In genomic region chr14:12388192-12388795, GRCm38 (mm10) we compare ENCODE assay signal across 16 mouse cellular contexts. TPM values are rescaled to one million over a fixed set of nuclear protein-coding genes. Genes with fewer than 3 reads are reported as not detected.
A peak's percentile ranks its signal among the peaks of the same experiment; 100 is the strongest.
DNase-seq lines count a peak whose midpoint lies in the region; ATAC-seq lines count a peak whose summit lies in the region.
"Had no signal": no experiment of that assay in that cellular context is flagged by ENCODE, and none has a peak within 500 bp of the region (broad histone marks: within the 10 kb centered on the region; RNA-seq: fewer than 3 reads in every experiment).

No protein-coding gene starts in this region.

- H3K36me3 ChIP-seq in forebrain, embryonic 16.5 days (ENCODE audit: control insufficient read depth, insufficient read depth), result no peaks in the 10 kb centered on the region
- H3K36me3 ChIP-seq in midbrain, embryonic 12.5 days, result no peaks in the 10 kb centered on the region
- H3K36me3 ChIP-seq in intestine, embryonic 16.5 days (ENCODE audit: control insufficient read depth, insufficient read depth, low read length), result no peaks in the 10 kb centered on the region
- H3K36me3 ChIP-seq: heart, embryonic 10.5 days; limb, embryonic 15.5 days had no signal

- 0 out of 2 replicates have a peak overlapping the region, but pooled peaks have one; percentile 5 for H3K9ac ChIP-seq in forebrain, embryonic 16.5 days (replicated peaks; ENCODE audit: low read depth, low read length)
- H3K9ac ChIP-seq in midbrain, embryonic 12.5 days (replicated peaks), result no peak overlapping the region
- no peak overlapping the region for H3K9ac ChIP-seq in intestine, embryonic 16.5 days (ENCODE audit: low read depth, low read length)
- H3K9ac ChIP-seq: limb, embryonic 15.5 days had no signal

- ATAC-seq in forebrain, embryonic 16.5 days, result peak; percentile 30; the same call in 1 of the 2 replicates
- ATAC-seq in midbrain, embryonic 12.5 days (ENCODE audit: low FRiP score, low read depth), result peak; percentile 48
- ATAC-seq in intestine, embryonic 16.5 days, result no peak

- no peak overlapping the region for H3K4me3 ChIP-seq in forebrain, embryonic 16.5 days (replicated peaks; ENCODE audit: low read length)
- no peak overlapping the region for H3K4me3 ChIP-seq in midbrain, embryonic 12.5 days
- H3K4me3 ChIP-seq in intestine, embryonic 16.5 days (ENCODE audit: low read length), result no peak overlapping the region
- H3K4me3 ChIP-seq: erythroblast, embryonic 14.5 days; heart, embryonic 10.5 days; limb, embryonic 15.5 days had no signal

- no peak overlapping the region for H3K4me2 ChIP-seq in forebrain, embryonic 16.5 days (ENCODE audit: low read length)
- H3K4me2 ChIP-seq in midbrain, embryonic 12.5 days (replicated peaks), result no peak overlapping the region
- H3K4me2 ChIP-seq in intestine, embryonic 16.5 days (ENCODE audit: low read depth, low read length), result no peak overlapping the region
- H3K4me2 ChIP-seq: limb, embryonic 15.5 days had no signal

- no peaks in the 10 kb centered on the region for H3K9me3 ChIP-seq in forebrain, embryonic 16.5 days (ENCODE audit: control insufficient read depth, low read length)
- H3K9me3 ChIP-seq in midbrain, embryonic 12.5 days, result no peaks in the 10 kb centered on the region
- H3K9me3 ChIP-seq in intestine, embryonic 16.5 days (ENCODE audit: control insufficient read depth, low read length), result no peaks in the 10 kb centered on the region
- H3K9me3 ChIP-seq: heart, embryonic 10.5 days; limb, embryonic 15.5 days had no signal

- DNase-seq in Muller cell, postnatal 12 days (ENCODE audit: inconsistent ontology term), result peak; percentile 55
- DNase-seq in embryo, embryonic 10.5 days (ENCODE audit: low spot score), result peak; percentile 76
- no peak for DNase-seq in spleen, postnatal 4 days (ENCODE audit: low spot score in 2 of 2)
- DNase-seq in layer of hippocampus, adult 9-11 months, result no peak
- no peak for DNase-seq in testis, postnatal 14 days (ENCODE audit: low spot score)
- DNase-seq: gastrocnemius, postnatal 14 days had no signal

- H3K4me1 ChIP-seq in forebrain, embryonic 16.5 days (replicated peaks; ENCODE audit: control insufficient read depth, insufficient read depth, low read length), result peaks cover 55% of the 10 kb centered on the region
- peaks cover 57% of the 10 kb centered on the region for H3K4me1 ChIP-seq in midbrain, embryonic 12.5 days
- H3K4me1 ChIP-seq in intestine, embryonic 16.5 days (ENCODE audit: control insufficient read depth, insufficient read depth, low read length), result no peaks in the 10 kb centered on the region
- H3K4me1 ChIP-seq: heart, embryonic 10.5 days had no signal

- H3K27ac ChIP-seq in forebrain, embryonic 16.5 days (ENCODE audit: low read length), result peak overlapping the region; percentile 62
- no peak overlapping the region for H3K27ac ChIP-seq in midbrain, embryonic 12.5 days (replicated peaks)
- H3K27ac ChIP-seq in intestine, embryonic 16.5 days (ENCODE audit: low read length), result no peak overlapping the region
- H3K27ac ChIP-seq: heart, embryonic 10.5 days; kidney, postnatal 0 days; limb, embryonic 15.5 days had no signal

- 9% methylated on average over 4 of the region's 4 CpGs for WGBS in forebrain, embryonic 16.5 days
- 14% methylated on average over 4 of the region's 4 CpGs for WGBS in midbrain, embryonic 12.5 days
- WGBS in intestine, embryonic 16.5 days, result 37% methylated on average over 4 of the region's 4 CpGs

- H3K27me3 ChIP-seq in forebrain, embryonic 16.5 days (replicated peaks; ENCODE audit: control insufficient read depth, insufficient read depth, low read length), result 0 out of 2 replicates have a peak, but pooled peaks cover 4% of the 10 kb centered on the region
- peaks cover 94% of the 10 kb centered on the region for H3K27me3 ChIP-seq in midbrain, embryonic 12.5 days
- H3K27me3 ChIP-seq in intestine, embryonic 16.5 days (replicated peaks; ENCODE audit: control insufficient read depth, insufficient read depth, low read length), result no peaks in the 10 kb centered on the region

RNA-seq across cellular contexts. Expression of gene Fezf2, which starts 40.3 kb away (rescaled TPM):
- polyA plus RNA-seq in forebrain, embryonic 16.5 days (2015; fragmentation: Nextera tagmentation; extraction: Ambion mirVana), result 85.1 and 93.0 TPM in 2 replicates
- polyA plus RNA-seq in midbrain, embryonic 12.5 days (2016; fragmentation: Nextera tagmentation; extraction: Ambion mirVana), result 2.9 and 7.7 TPM in 2 replicates
- polyA plus RNA-seq in intestine, embryonic 16.5 days (2015; fragmentation: Nextera tagmentation; extraction: Ambion mirVana), result not detected in 2 replicates
- polyA plus RNA-seq: erythroblast, embryonic 14.5 days; heart, embryonic 10.5 days; kidney, postnatal 0 days; limb, embryonic 15.5 days; lung, embryonic 16.5 days; stomach, embryonic 16.5 days; urinary bladder, adult 2 months had no signal

Comparison
In these comparisons a context has a peak if more than half of its experiments do, and no peak if none do; other contexts are left out.
1. DNase-seq: peak in Muller cell, postnatal 12 days (single experiment) and embryo, embryonic 10.5 days (single experiment); none in spleen, postnatal 4 days (0 of 2), layer of hippocampus, adult 9-11 months (single experiment) and testis, postnatal 14 days (single experiment).